Mouse (Mus musculus) ES-E14 (cell line): ENCODE measurements around the gene Ly6g5c. TPM values are rescaled to one million over a fixed set of nuclear protein-coding genes. Genes with fewer than 3 reads are reported as not detected.

Experiments
- DNase-seq: peaks from one replicate; pipeline ENCODE4 v3.0.0-alpha.2; 2013; ENCODE audit warnings: low read depth, low spot score
- H3K27ac ChIP-seq: 2 replicates; pipeline ENCODE4 v1.5.1; 2012; ENCODE audit warnings: low read depth, mild to moderate bottlenecking, low read length, moderate library complexity, mixed read lengths; ENCODE audit not compliant: poor library complexity, insufficient read depth, severe bottlenecking
- H3K36me3 ChIP-seq: 2 replicates; pipeline ENCODE4 v1.6.1; 2012; ENCODE audit warnings: mild to moderate bottlenecking, low read length, moderate library complexity, mixed read lengths; ENCODE audit not compliant: control insufficient read depth, poor library complexity, insufficient read depth, severe bottlenecking
- H3K4me1 ChIP-seq, 2 experiments: fragments of 150-350 bp in 1 of 2; sonication (generic) in 1 of 2; 2 replicates each; pipeline ENCODE4 v1.6.1; 2012; ENCODE audit warnings: low read length in 2 of 2, mild to moderate bottlenecking in 1 of 2, mixed read lengths in 1 of 2; ENCODE audit not compliant: control insufficient read depth in 2 of 2, insufficient read depth in 2 of 2, poor library complexity in 1 of 2
- H3K4me3 ChIP-seq, 2 experiments: fragments of 150-350 bp in 1 of 2; sonication (generic) in 1 of 2; 2 replicates each; pipeline ENCODE4 v1.5.1; 2012; ENCODE audit warnings: low read length in 2 of 2, low read depth in 1 of 2, mild to moderate bottlenecking in 1 of 2, mixed read lengths in 1 of 2; ENCODE audit not compliant: insufficient read depth in 1 of 2, poor library complexity in 1 of 2, severe bottlenecking in 1 of 2
- H3K9ac ChIP-seq: 2 replicates; pipeline ENCODE4 v1.6.1; 2012; ENCODE audit warnings: low read depth, mild to moderate bottlenecking, low read length, mixed read lengths; ENCODE audit not compliant: poor library complexity, insufficient read depth, severe bottlenecking
- H3K9me3 ChIP-seq: fragments of 150-350 bp; sonication (generic); 2 replicates; pipeline ENCODE4 v1.6.1; 2012; ENCODE audit warnings: low read depth, mild to moderate bottlenecking, low read length; ENCODE audit not compliant: control insufficient read depth, insufficient read depth
- CHD2 ChIP-seq: IDR thresholded peaks from 2 replicates; pipeline ENCODE4 v1.6.1; 2014; ENCODE audit warnings: mild to moderate bottlenecking, low read depth, low read length, inconsistent platforms
- HCFC1 ChIP-seq: IDR thresholded peaks from 2 replicates; pipeline ENCODE4 v1.6.1; 2012; ENCODE audit warnings: low read length, inconsistent platforms, borderline replicate concordance; ENCODE audit not compliant: insufficient read depth
- MAFK ChIP-seq: IDR thresholded peaks from 2 replicates; pipeline ENCODE4 v1.6.1; 2014; ENCODE audit warnings: mild to moderate bottlenecking, low read depth, low read length, inconsistent platforms; ENCODE audit not compliant: insufficient read depth
- ZC3H11A ChIP-seq: IDR thresholded peaks from 2 replicates; pipeline ENCODE4 v1.6.1; 2012; ENCODE audit warnings: low read depth, mild to moderate bottlenecking, inconsistent platforms, low read length, borderline replicate concordance
- ZNF384 ChIP-seq: IDR thresholded peaks from 2 replicates; pipeline ENCODE4 v1.6.1; 2012; ENCODE audit warnings: low read depth, low read length, inconsistent platforms
- in situ Hi-C, 2 experiments: fragments of 600-800 bp; cut with MboI; formaldehyde crosslinking; loops; one replicate each; pipeline ENCODE4 v1.15.1; 2025; ENCODE audit warnings: low sequenced_read_pairs in 2 of 2, inconsistent platforms in 1 of 2; ENCODE audit not compliant: unreplicated experiment in 2 of 2
- total RNA-seq: library from RNA; depleted of rRNA; stranded (reverse); fragments of 300-350 nt; gene quantifications from 2 replicates; pipeline ENCODE4 v1.2.3, GENCODE M21; 2012

Gene Ly6g5c
- total RNA-seq, 1 experiment: 0.49 TPM

- no peak for DNase-seq
- TF ChIP-seq ZNF384 (no peak), MAFK (no peak), ZC3H11A (no peak), CHD2 (no peak), HCFC1 (no peak)
- Histone ChIP-seq H3K4me3 (no peak overlapping the region), H3K9me3 (no peaks in the 10 kb centered on the region), H3K36me3 (peaks cover 16% of the 10 kb centered on the region; the same call in 1 of the 2 replicates), H3K4me1 (peaks cover 0 to 4% of the 10 kb centered on the region in 2 experiments; a peak in 1 of 4 replicates), H3K27ac (no peak overlapping the region), H3K9ac (no peak overlapping the region)
- in situ Hi-C loops: no loop called here
Measured at GRCm38 (mm10) chr17:35094475-35095365, 13.4 kb upstream of the Ly6g5c start.

- in situ Hi-C loops: no loop called here
- H3K9me3 ChIP-seq: no peaks in the 10 kb centered on the region
- no peak overlapping the region for H3K4me3 ChIP-seq
- TF ChIP-seq ZC3H11A: no peak
- TF ChIP-seq CHD2: no peak
- no peak for TF ChIP-seq ZNF384
- TF ChIP-seq MAFK: no peak
- TF ChIP-seq HCFC1: no peak
- H3K4me1 ChIP-seq: peaks cover 0 to 8% of the 10 kb centered on the region in 2 experiments; a peak in 1 of 4 replicates
- H3K27ac ChIP-seq: no peak overlapping the region
- DNase-seq: no peak
- H3K9ac ChIP-seq: no peak overlapping the region
- H3K36me3 ChIP-seq: peaks cover 21% of the 10 kb centered on the region; the same call in 1 of the 2 replicates
Measured at GRCm38 (mm10) chr17:35096597-35096996, 11.5 kb upstream of the Ly6g5c start.

GRCm38 (mm10) chr17:35097164-35097655 lies 10.9 kb upstream of the Ly6g5c start:
- no peak overlapping the region for H3K27ac ChIP-seq
- H3K9ac ChIP-seq: no peak overlapping the region

GRCm38 (mm10) chr17:35100196-35100765 lies 7.8 kb upstream of the Ly6g5c start:
- H3K36me3 ChIP-seq: peaks cover 22% of the 10 kb centered on the region; the same call in 1 of the 2 replicates
- no peak overlapping the region for H3K27ac ChIP-seq
- H3K4me1 ChIP-seq: peaks cover 0 to 6% of the 10 kb centered on the region in 2 experiments; a peak in 1 of 4 replicates
- in situ Hi-C loops: loop anchor here in 1 of 2 experiments (25.0 kb wide), 1 partner anchor 88 kb away; the partner anchor contains the start of genes Vars and Vwa7
- no peak for TF ChIP-seq ZNF384
- TF ChIP-seq MAFK: no peak
- no peak for TF ChIP-seq ZC3H11A
- no peak for TF ChIP-seq HCFC1
- no peak for TF ChIP-seq CHD2
- no peak for DNase-seq
- no peak overlapping the region for H3K9ac ChIP-seq
- no peaks in the 10 kb centered on the region for H3K9me3 ChIP-seq
- H3K4me3 ChIP-seq: no peak overlapping the region; a peak in 1 of 4 replicates

More at GRCm38 (mm10) chr17:35097164-35097655, 10.9 kb upstream of the Ly6g5c start:
- Histone ChIP-seq H3K4me1 (peaks cover 0 to 8% of the 10 kb centered on the region in 2 experiments; a peak in 1 of 4 replicates), H3K36me3 (peaks cover 26% of the 10 kb centered on the region; the same call in 1 of the 2 replicates), H3K4me3 (no peak overlapping the region), H3K9me3 (no peaks in the 10 kb centered on the region)
- in situ Hi-C loops: no loop called here
- TF ChIP-seq MAFK: no peak
- TF ChIP-seq ZC3H11A: no peak
- TF ChIP-seq ZNF384: no peak
- TF ChIP-seq HCFC1: no peak
- no peak for DNase-seq
